Mouse (Mus musculus): ENCODE data around the gene Rmi2.

The Rmi2 gene

GRCm38 (mm10) chr16:10919856-10920255, 85.0 kb downstream of the Rmi2 start:
- DNase-seq (ENCODE audit: low read depth, low spot score): no peak

- no peak for DNase-seq (ENCODE audit: low read depth, low spot score)
Measured at GRCm38 (mm10) chr16:10923561-10923960, 88.7 kb downstream of the Rmi2 start.

- no peak for DNase-seq (ENCODE audit: low read depth, low spot score)
Measured at GRCm38 (mm10) chr16:10925591-10926180, 90.8 kb downstream of the Rmi2 start.

GRCm38 (mm10) chr16:10927026-10927425, 92.2 kb downstream of the Rmi2 start:
- DNase-seq (ENCODE audit: low read depth, low spot score): no peak

GRCm38 (mm10) chr16:10933372-10933771, 98.5 kb downstream of the Rmi2 start:
- no peak for DNase-seq (ENCODE audit: low read depth, low spot score)

GRCm38 (mm10) chr16:10934047-10934446, 99.2 kb downstream of the Rmi2 start:
- DNase-seq (ENCODE audit: low read depth, low spot score): no peak

GRCm38 (mm10) chr16:10936700-10937319, 102.0 kb downstream of the Rmi2 start:
- DNase-seq (ENCODE audit: low read depth, low spot score): no peak

- DNase-seq (ENCODE audit: low read depth, low spot score): no peak
Measured at GRCm38 (mm10) chr16:10937497-10937896, 102.6 kb downstream of the Rmi2 start.

- DNase-seq (ENCODE audit: low read depth, low spot score): no peak
Measured at GRCm38 (mm10) chr16:10939932-10940331, 105.1 kb downstream of the Rmi2 start.

GRCm38 (mm10) chr16:10940661-10941060, 105.8 kb downstream of the Rmi2 start:
- DNase-seq (ENCODE audit: low read depth, low spot score): no peak

Measured in retina, adult 2 months (tissue).